In genomic region chr2:152788892-152789421, GRCm38 (mm10) we compare ENCODE assay signal across 8 mouse cellular contexts. TPM values are rescaled to one million over a fixed set of nuclear protein-coding genes. Genes with fewer than 3 reads are reported as not detected.
DNase-seq lines count a peak whose midpoint lies in the region; ATAC-seq and TF ChIP-seq lines count a peak whose summit lies in the region.

No protein-coding gene starts in this region.

- no peaks in the 10 kb centered on the region for H3K27me3 ChIP-seq in forebrain, embryonic 12.5 days
- H3K27me3 ChIP-seq in forebrain, postnatal 0 days (ENCODE audit: insufficient read depth, low read length): no peaks in the 10 kb centered on the region
- H3K27me3 ChIP-seq in heart, adult 2 months (ENCODE audit: control insufficient read depth, insufficient read depth, low read length): no peaks in the 10 kb centered on the region
- H3K27me3 ChIP-seq in liver, embryonic 16.5 days (ENCODE audit: control insufficient read depth, insufficient read depth, low read depth, low read length): no peaks in the 10 kb centered on the region

- no peak; the same call in none of the 2 replicates for TF ChIP-seq EP300 in heart, adult 2 months (IDR thresholded peaks at IDR 0.05; ENCODE audit: insufficient read depth, low read depth, low read length)

- no peak for TF ChIP-seq POLR2A in heart, adult 2 months (IDR thresholded peaks at IDR 0.05; ENCODE audit: insufficient read depth, low read depth, low read length)

- ATAC-seq in forebrain, embryonic 12.5 days (ENCODE audit: low FRiP score): no peak
- no peak for ATAC-seq in forebrain, postnatal 0 days
- peak; percentile 94 for ATAC-seq in liver, embryonic 16.5 days (ENCODE audit: low read depth)

- peaks cover 4% of the 10 kb centered on the region for H3K79me2 ChIP-seq in heart, adult 2 months (replicated peaks; ENCODE audit: control insufficient read depth, insufficient read depth, low read length)

- peaks cover 15% of the 10 kb centered on the region for H3K4me1 ChIP-seq in forebrain, embryonic 12.5 days
- H3K4me1 ChIP-seq in forebrain, postnatal 0 days (ENCODE audit: insufficient read depth): peaks cover 3% of the 10 kb centered on the region; the same call in 1 of the 2 replicates
- H3K4me1 ChIP-seq in heart, adult 2 months (ENCODE audit: control insufficient read depth, insufficient read depth, low read length): peaks cover 69% of the 10 kb centered on the region
- H3K4me1 ChIP-seq in liver, embryonic 16.5 days (ENCODE audit: control insufficient read depth, low read depth, low read length): peaks cover 93% of the 10 kb centered on the region

- no peak for DNase-seq in forebrain, postnatal 0 days
- DNase-seq in MEL-GATA-1-ER (ENCODE audit: extremely low read depth, low read depth): peak; percentile 93
- DNase-seq in heart, adult 2 months: peak; percentile 70 to 71
- DNase-seq in kidney, adult 11 months: peak; percentile 58
- peak; percentile 49 for DNase-seq in right cerebral cortex, postnatal 25 days
- DNase-seq in urinary bladder, postnatal 10 days (ENCODE audit: low spot score): no peak

- 81% methylated on average over 6 of the region's 6 CpGs for WGBS in forebrain, embryonic 12.5 days
- WGBS in forebrain, postnatal 0 days: 79% methylated on average over 6 of the region's 6 CpGs
- 2% methylated on average over 6 of the region's 6 CpGs for WGBS in heart, adult 2 months
- 3% methylated on average over 6 of the region's 6 CpGs for WGBS in liver, embryonic 16.5 days (ENCODE audit: insufficient replicate concordance)

- intact Hi-C loops in heart, adult 2 months (cut with DNase I): loop anchor here (1.0 kb wide), 1 partner anchor 31 kb away; no protein-coding TSS in a partner anchor

- H3K4me2 ChIP-seq in forebrain, embryonic 12.5 days: no peak overlapping the region
- no peak overlapping the region for H3K4me2 ChIP-seq in forebrain, postnatal 0 days (ENCODE audit: low read depth)
- H3K4me2 ChIP-seq in liver, embryonic 16.5 days (ENCODE audit: low read depth, low read length): peak overlapping the region; percentile 69

- H3K9me3 ChIP-seq in forebrain, embryonic 12.5 days: no peaks in the 10 kb centered on the region
- no peaks in the 10 kb centered on the region for H3K9me3 ChIP-seq in forebrain, postnatal 0 days (ENCODE audit: low read length)
- H3K9me3 ChIP-seq in liver, embryonic 16.5 days (replicated peaks; ENCODE audit: control insufficient read depth, low read length): no peaks in the 10 kb centered on the region

- H3K4me3 ChIP-seq in forebrain, embryonic 12.5 days (replicated peaks): no peak overlapping the region
- no peak overlapping the region for H3K4me3 ChIP-seq in forebrain, postnatal 0 days (ENCODE audit: low read depth, low read length)
- H3K4me3 ChIP-seq in heart, adult 2 months: peak overlapping the region; percentile 2; the same call in 1 of the 2 replicates
- H3K4me3 ChIP-seq in liver, embryonic 16.5 days (ENCODE audit: low read depth, low read length): peak overlapping the region; percentile 29

- H3K27ac ChIP-seq in forebrain, embryonic 12.5 days: peak overlapping the region; percentile 61; the same call in 1 of the 2 replicates
- no peak overlapping the region for H3K27ac ChIP-seq in forebrain, postnatal 0 days (ENCODE audit: low read depth, low read length)
- peak overlapping the region; percentile 99 for H3K27ac ChIP-seq in heart, adult 2 months
- peak overlapping the region; percentile 94 for H3K27ac ChIP-seq in liver, embryonic 16.5 days (ENCODE audit: low read length)

- no peak overlapping the region for H3K9ac ChIP-seq in forebrain, embryonic 12.5 days
- H3K9ac ChIP-seq in forebrain, postnatal 0 days: no peak overlapping the region
- peak overlapping the region; percentile 17; the same call in 1 of the 2 replicates for H3K9ac ChIP-seq in heart, adult 2 months (ENCODE audit: low read depth, low read length)
- peak overlapping the region; percentile 59 for H3K9ac ChIP-seq in liver, embryonic 16.5 days (ENCODE audit: low read depth, low read length)

- H3K36me3 ChIP-seq in forebrain, embryonic 12.5 days (replicated peaks): peaks cover 16% of the 10 kb centered on the region
- H3K36me3 ChIP-seq in forebrain, postnatal 0 days (ENCODE audit: insufficient read depth): no peaks in the 10 kb centered on the region
- peaks cover 59% of the 10 kb centered on the region for H3K36me3 ChIP-seq in heart, adult 2 months (ENCODE audit: control insufficient read depth, insufficient read depth, low read length)
- H3K36me3 ChIP-seq in liver, embryonic 16.5 days (ENCODE audit: control insufficient read depth, insufficient read depth): peaks cover 4% of the 10 kb centered on the region; the same call in 1 of the 2 replicates

- no peak for TF ChIP-seq CTCF in forebrain, postnatal 0 days (IDR thresholded peaks at IDR 0.05; ENCODE audit: low read depth)
- no peak for TF ChIP-seq CTCF in heart, adult 2 months (IDR thresholded peaks at IDR 0.05)

RNA-seq across cellular contexts. Expression of gene Cox4i2, which starts 35.0 kb away (rescaled TPM):
- polyA plus RNA-seq in forebrain, embryonic 12.5 days (2016; fragmentation: Nextera tagmentation; extraction: Ambion mirVana): 3.1 and 3.6 TPM in 2 replicates
- total RNA-seq in forebrain, postnatal 0 days (2014; rRNA removed): 4.3 TPM in 2 replicates
- polyA plus RNA-seq in forebrain, postnatal 0 days (2015; fragmentation: Nextera tagmentation; extraction: Ambion mirVana): 4.4 and 5.4 TPM in 2 replicates
- 10 to 100 TPM; 12.1 to 18.0 TPM for total RNA-seq in heart, adult 2 months (2021)
- polyA plus RNA-seq in heart, adult 2 months (2012; rRNA removed): 12.0 and 13.2 TPM in 2 replicates
- 0.95 and 1.4 TPM in 2 replicates for polyA plus RNA-seq in liver, embryonic 16.5 days (2015; fragmentation: Nextera tagmentation; extraction: Ambion mirVana)

RNA-seq across cellular contexts. Expression of gene Bcl2l1, which starts 42.6 kb away (rescaled TPM):
- 159 and 164 TPM in 2 replicates for polyA plus RNA-seq in forebrain, embryonic 12.5 days (2016; fragmentation: Nextera tagmentation; extraction: Ambion mirVana)
- 152 and 157 TPM in 2 replicates for total RNA-seq in forebrain, postnatal 0 days (2014; rRNA removed)
- 173 and 175 TPM in 2 replicates for polyA plus RNA-seq in forebrain, postnatal 0 days (2015; fragmentation: Nextera tagmentation; extraction: Ambion mirVana)
- 100 to 1,000 TPM in 1 of 2 experiments, 10 to 100 TPM in 1; 51.9 to 102 TPM for total RNA-seq in heart, adult 2 months (2021)
- polyA plus RNA-seq in heart, adult 2 months (2012; rRNA removed): 48.1 and 51.2 TPM in 2 replicates
- polyA plus RNA-seq in liver, embryonic 16.5 days (2015; fragmentation: Nextera tagmentation; extraction: Ambion mirVana): 213 and 241 TPM in 2 replicates

RNA-seq across cellular contexts. Expression of gene Id1, which starts 52.9 kb away (rescaled TPM):
- polyA plus RNA-seq in forebrain, embryonic 12.5 days (2016; fragmentation: Nextera tagmentation; extraction: Ambion mirVana): 37.9 and 48.5 TPM in 2 replicates
- 58.8 and 70.5 TPM in 2 replicates for total RNA-seq in forebrain, postnatal 0 days (2014; rRNA removed)
- polyA plus RNA-seq in forebrain, postnatal 0 days (2015; fragmentation: Nextera tagmentation; extraction: Ambion mirVana): 59.8 and 71.3 TPM in 2 replicates
- total RNA-seq in heart, adult 2 months (2021): 10 to 100 TPM; 56.5 to 59.8 TPM
- polyA plus RNA-seq in heart, adult 2 months (2012; rRNA removed): 74.7 and 113 TPM in 2 replicates
- polyA plus RNA-seq in liver, embryonic 16.5 days (2015; fragmentation: Nextera tagmentation; extraction: Ambion mirVana): 18.1 and 18.8 TPM in 2 replicates

RNA-seq across cellular contexts. Expression of gene Tpx2, which starts 58.8 kb away (rescaled TPM):
- polyA plus RNA-seq in forebrain, embryonic 12.5 days (2016; fragmentation: Nextera tagmentation; extraction: Ambion mirVana): 133 and 156 TPM in 2 replicates
- 10.5 and 22.5 TPM in 2 replicates for total RNA-seq in forebrain, postnatal 0 days (2014; rRNA removed)
- 11.0 and 11.2 TPM in 2 replicates for polyA plus RNA-seq in forebrain, postnatal 0 days (2015; fragmentation: Nextera tagmentation; extraction: Ambion mirVana)
- 1 to 10 TPM in 1 of 2 experiments, under 1 TPM in 1; 0.75 to 1.1 TPM for total RNA-seq in heart, adult 2 months (2021)
- 0.18 and 0.50 TPM in 2 replicates for polyA plus RNA-seq in heart, adult 2 months (2012; rRNA removed)
- 57.7 and 58.9 TPM in 2 replicates for polyA plus RNA-seq in liver, embryonic 16.5 days (2015; fragmentation: Nextera tagmentation; extraction: Ambion mirVana)

Comparison
In these comparisons a context has a peak if more than half of its experiments do, and no peak if none do; other contexts are left out.
1. H3K4me3 ChIP-seq: peak in heart, adult 2 months (single experiment) and liver, embryonic 16.5 days (single experiment); none in forebrain, embryonic 12.5 days (single experiment) and forebrain, postnatal 0 days (single experiment).
2. H3K9ac ChIP-seq: peak in heart, adult 2 months (single experiment) and liver, embryonic 16.5 days (single experiment); none in forebrain, embryonic 12.5 days (single experiment) and forebrain, postnatal 0 days (single experiment).
3. DNase-seq: peak in MEL-GATA-1-ER (single experiment), heart, adult 2 months (2 of 2), kidney, adult 11 months (single experiment) and right cerebral cortex, postnatal 25 days (single experiment); none in forebrain, postnatal 0 days (single experiment) and urinary bladder, postnatal 10 days (single experiment).